Mouse (Mus musculus): ENCODE measurements at regions not wholly inside any gene's neighbourhood (a gene's known extent, or its start where the extent isn't known, plus 50 kb on each side); places are given as distances from the start of the nearest gene placed in this dataset.

DNA sequence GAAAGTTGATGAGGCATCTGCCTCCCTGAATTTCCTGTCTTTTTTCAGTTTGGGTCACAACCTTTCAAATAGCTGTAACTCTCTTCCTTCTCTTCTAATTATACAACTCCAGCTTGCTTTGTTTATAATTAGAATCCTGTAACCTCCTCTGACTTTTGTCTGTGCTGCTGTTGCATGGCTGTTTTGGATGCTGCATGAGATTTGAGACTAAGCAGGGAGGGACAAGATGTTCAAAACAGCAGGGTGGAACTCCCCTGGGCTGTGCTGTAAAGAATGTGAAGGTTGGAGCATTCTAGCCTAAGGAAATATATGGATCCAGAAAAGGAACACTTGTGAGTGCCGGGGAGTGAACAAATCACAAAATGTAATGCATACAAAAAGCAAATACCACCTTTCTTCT lies 159.0 kb upstream of the Sptlc3 start:
- no peaks in the 10 kb centered on the region for H3K27me3 ChIP-seq (ENCODE audit: control insufficient read depth, insufficient read depth, low read length)
- no peak overlapping the region for H3K4me2 ChIP-seq (replicated peaks; ENCODE audit: low read depth, low read length)
- no peaks in the 10 kb centered on the region for H3K4me1 ChIP-seq (ENCODE audit: control insufficient read depth, insufficient read depth, low read length)
- H3K9me3 ChIP-seq (ENCODE audit: control insufficient read depth, low read length): no peaks in the 10 kb centered on the region
- no peak overlapping the region for H3K27ac ChIP-seq (ENCODE audit: low read depth, low read length)
- no peak for ATAC-seq (ENCODE audit: low FRiP score, low TSS enrichment)
- H3K4me3 ChIP-seq (ENCODE audit: low read length): no peak overlapping the region
- H3K9ac ChIP-seq (ENCODE audit: low read depth, low read length): no peak overlapping the region
- H3K36me3 ChIP-seq (ENCODE audit: control insufficient read depth, insufficient read depth, low read length): no peaks in the 10 kb centered on the region
- WGBS: 68% methylated on average over 1 of the region's 1 CpGs

- Histone ChIP-seq H3K9me3 (ENCODE audit: control insufficient read depth, low read length) (no peaks in the 10 kb centered on the region), H3K27me3 (ENCODE audit: control insufficient read depth, insufficient read depth, low read length) (no peaks in the 10 kb centered on the region), H3K9ac (ENCODE audit: low read depth, low read length) (no peak overlapping the region), H3K27ac (ENCODE audit: low read depth, low read length) (no peak overlapping the region), H3K4me2 (replicated peaks; ENCODE audit: low read depth, low read length) (no peak overlapping the region), H3K4me1 (ENCODE audit: control insufficient read depth, insufficient read depth, low read length) (no peaks in the 10 kb centered on the region), H3K4me3 (ENCODE audit: low read length) (no peak overlapping the region), H3K36me3 (ENCODE audit: control insufficient read depth, insufficient read depth, low read length) (no peaks in the 10 kb centered on the region)
- ATAC-seq (ENCODE audit: low FRiP score, low TSS enrichment): no peak
- 74% methylated on average over 4 of the region's 4 CpGs for WGBS
Observed at GRCm38 (mm10) chr2:139338240-139338639, 155.5 kb upstream of the Sptlc3 start.

DNA sequence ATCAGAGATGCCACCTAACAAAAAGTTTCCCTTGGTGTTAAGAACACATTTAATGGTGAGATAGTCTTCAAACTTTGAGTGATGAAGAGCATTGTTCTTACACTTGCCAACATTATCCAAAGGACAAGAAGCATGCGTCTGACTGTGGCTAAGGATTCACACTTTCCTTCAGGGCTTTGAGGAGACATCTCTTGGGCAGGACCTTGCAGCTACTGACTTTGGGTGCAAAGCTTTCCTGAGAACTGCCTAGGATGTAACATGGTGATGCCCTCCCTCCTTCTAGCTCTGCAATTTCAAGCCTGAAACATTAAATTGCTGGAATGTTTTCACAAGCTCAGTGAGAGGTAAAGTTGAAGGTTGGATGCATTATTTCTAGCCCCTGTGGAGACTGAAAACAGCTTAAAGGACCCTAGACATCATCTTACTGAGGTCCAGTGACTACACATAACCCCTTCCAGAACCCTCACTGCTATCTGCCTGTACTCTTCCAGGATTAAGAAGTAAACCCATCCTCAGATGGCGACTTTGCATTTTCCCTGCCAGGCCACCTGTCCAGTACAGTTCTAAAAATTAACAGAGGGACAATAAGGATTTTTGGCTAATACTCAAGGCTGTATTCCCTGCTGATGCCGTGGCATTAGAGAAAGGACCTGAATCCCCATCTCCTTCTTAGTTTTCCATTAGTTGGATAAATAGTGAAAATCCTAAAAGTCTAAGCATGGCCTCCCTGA lies 137.3 kb upstream of the Sptlc3 start:
- Histone ChIP-seq H3K9ac (ENCODE audit: low read depth, low read length) (no peak overlapping the region), H3K4me2 (replicated peaks; ENCODE audit: low read depth, low read length) (no peak overlapping the region), H3K4me3 (ENCODE audit: low read length) (no peak overlapping the region), H3K4me1 (ENCODE audit: control insufficient read depth, insufficient read depth, low read length) (no peaks in the 10 kb centered on the region), H3K9me3 (ENCODE audit: control insufficient read depth, low read length) (no peaks in the 10 kb centered on the region), H3K27me3 (ENCODE audit: control insufficient read depth, insufficient read depth, low read length) (no peaks in the 10 kb centered on the region), H3K36me3 (ENCODE audit: control insufficient read depth, insufficient read depth, low read length) (no peaks in the 10 kb centered on the region), H3K27ac (ENCODE audit: low read depth, low read length) (no peak overlapping the region)
- WGBS: 89% methylated on average over 3 of the region's 3 CpGs
- no peak for ATAC-seq (ENCODE audit: low FRiP score, low TSS enrichment)

GRCm38 (mm10) chr2:139362245-139362847 lies 131.4 kb upstream of the Sptlc3 start:
- no peak overlapping the region for H3K4me2 ChIP-seq (replicated peaks; ENCODE audit: low read depth, low read length)
- no peaks in the 10 kb centered on the region for H3K36me3 ChIP-seq (ENCODE audit: control insufficient read depth, insufficient read depth, low read length)
- WGBS: 86% methylated on average over 1 of the region's 1 CpGs
- no peak for ATAC-seq (ENCODE audit: low FRiP score, low TSS enrichment)
- H3K9me3 ChIP-seq (ENCODE audit: control insufficient read depth, low read length): no peaks in the 10 kb centered on the region
- no peak overlapping the region for H3K9ac ChIP-seq (ENCODE audit: low read depth, low read length)
- H3K27me3 ChIP-seq (ENCODE audit: control insufficient read depth, insufficient read depth, low read length): no peaks in the 10 kb centered on the region
- no peak overlapping the region for H3K27ac ChIP-seq (ENCODE audit: low read depth, low read length)
- no peaks in the 10 kb centered on the region for H3K4me1 ChIP-seq (ENCODE audit: control insufficient read depth, insufficient read depth, low read length)
- H3K4me3 ChIP-seq (ENCODE audit: low read length): no peak overlapping the region

- H3K9me3 ChIP-seq (ENCODE audit: control insufficient read depth, low read length): no peaks in the 10 kb centered on the region
- H3K4me2 ChIP-seq (replicated peaks; ENCODE audit: low read depth, low read length): no peak overlapping the region
- H3K36me3 ChIP-seq (ENCODE audit: control insufficient read depth, insufficient read depth, low read length): no peaks in the 10 kb centered on the region
- 39% methylated on average over 1 of the region's 1 CpGs for WGBS
- no peak overlapping the region for H3K4me3 ChIP-seq (ENCODE audit: low read length)
- no peaks in the 10 kb centered on the region for H3K4me1 ChIP-seq (ENCODE audit: control insufficient read depth, insufficient read depth, low read length)
- no peak for ATAC-seq (ENCODE audit: low FRiP score, low TSS enrichment)
- no peak overlapping the region for H3K27ac ChIP-seq (ENCODE audit: low read depth, low read length)
- H3K27me3 ChIP-seq (ENCODE audit: control insufficient read depth, insufficient read depth, low read length): no peaks in the 10 kb centered on the region
- no peak overlapping the region for H3K9ac ChIP-seq (ENCODE audit: low read depth, low read length)
Observed at GRCm38 (mm10) chr2:139370070-139370469, 123.6 kb upstream of the Sptlc3 start.

DNA sequence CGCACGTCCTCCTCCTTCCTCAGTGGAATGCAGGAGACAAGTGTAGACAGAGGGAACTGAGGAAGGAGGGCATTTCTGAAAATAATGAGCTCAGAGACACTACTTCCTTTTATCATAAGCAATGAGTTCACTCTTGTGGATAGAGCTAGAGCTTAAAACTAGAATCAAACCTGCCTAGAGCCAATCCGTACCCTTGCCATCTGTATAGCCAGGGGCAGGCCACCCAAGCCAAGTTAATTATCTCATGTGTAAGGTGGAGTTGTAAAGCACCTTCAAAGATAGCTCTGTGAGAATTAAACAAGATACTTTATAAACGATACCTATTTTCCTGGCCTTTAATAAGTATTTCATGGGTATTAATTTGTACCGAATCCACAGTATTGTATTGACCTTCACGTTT lies 113.4 kb upstream of the Sptlc3 start:
- ATAC-seq (ENCODE audit: low FRiP score, low TSS enrichment): no peak
- no peaks in the 10 kb centered on the region for H3K27me3 ChIP-seq (ENCODE audit: control insufficient read depth, insufficient read depth, low read length)
- H3K36me3 ChIP-seq (ENCODE audit: control insufficient read depth, insufficient read depth, low read length): no peaks in the 10 kb centered on the region
- no peaks in the 10 kb centered on the region for H3K9me3 ChIP-seq (ENCODE audit: control insufficient read depth, low read length)
- 83% methylated on average over 6 of the region's 6 CpGs for WGBS
- H3K9ac ChIP-seq (ENCODE audit: low read depth, low read length): no peak overlapping the region
- no peak overlapping the region for H3K4me3 ChIP-seq (ENCODE audit: low read length)
- no peak overlapping the region for H3K4me2 ChIP-seq (replicated peaks; ENCODE audit: low read depth, low read length)
- H3K27ac ChIP-seq (ENCODE audit: low read depth, low read length): no peak overlapping the region
- no peaks in the 10 kb centered on the region for H3K4me1 ChIP-seq (ENCODE audit: control insufficient read depth, insufficient read depth, low read length)

GRCm38 (mm10) chr2:139381628-139382027 lies 112.1 kb upstream of the Sptlc3 start:
- Histone ChIP-seq H3K4me1 (ENCODE audit: control insufficient read depth, insufficient read depth, low read length) (no peaks in the 10 kb centered on the region), H3K9me3 (ENCODE audit: control insufficient read depth, low read length) (no peaks in the 10 kb centered on the region), H3K4me3 (ENCODE audit: low read length) (no peak overlapping the region), H3K9ac (ENCODE audit: low read depth, low read length) (no peak overlapping the region), H3K27me3 (ENCODE audit: control insufficient read depth, insufficient read depth, low read length) (no peaks in the 10 kb centered on the region), H3K4me2 (replicated peaks; ENCODE audit: low read depth, low read length) (no peak overlapping the region), H3K27ac (ENCODE audit: low read depth, low read length) (no peak overlapping the region), H3K36me3 (ENCODE audit: control insufficient read depth, insufficient read depth, low read length) (no peaks in the 10 kb centered on the region)
- ATAC-seq (ENCODE audit: low FRiP score, low TSS enrichment): peak; percentile 90
- WGBS: 0% methylated on average over 1 of the region's 1 CpGs

DNA sequence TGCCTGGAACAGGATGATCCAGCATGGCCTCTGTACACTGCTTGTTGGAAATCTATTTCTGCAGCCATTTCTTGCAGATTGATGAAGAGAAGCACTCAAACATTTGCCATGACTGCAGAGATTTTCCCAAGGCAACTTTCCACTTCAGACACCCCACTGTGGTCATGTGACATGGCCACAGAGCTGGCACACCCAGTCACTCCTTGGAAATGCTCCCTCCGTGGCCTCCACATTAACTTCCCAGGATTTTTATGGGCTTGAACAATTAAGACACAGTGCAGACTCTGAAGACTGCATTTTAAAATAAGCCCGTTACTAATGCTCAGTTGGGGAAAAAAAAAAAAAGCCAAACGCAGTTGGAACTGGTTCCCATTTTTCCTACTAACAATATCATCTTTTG lies 80.2 kb upstream of the Sptlc3 start:
- Histone ChIP-seq H3K9ac (ENCODE audit: low read depth, low read length) (no peak overlapping the region), H3K4me2 (replicated peaks; ENCODE audit: low read depth, low read length) (no peak overlapping the region), H3K36me3 (ENCODE audit: control insufficient read depth, insufficient read depth, low read length) (no peaks in the 10 kb centered on the region), H3K9me3 (ENCODE audit: control insufficient read depth, low read length) (no peaks in the 10 kb centered on the region), H3K4me1 (ENCODE audit: control insufficient read depth, insufficient read depth, low read length) (no peaks in the 10 kb centered on the region), H3K4me3 (ENCODE audit: low read length) (no peak overlapping the region), H3K27ac (ENCODE audit: low read depth, low read length) (no peak overlapping the region), H3K27me3 (ENCODE audit: control insufficient read depth, insufficient read depth, low read length) (no peaks in the 10 kb centered on the region)
- WGBS: 68% methylated on average over 3 of the region's 3 CpGs
- ATAC-seq (ENCODE audit: low FRiP score, low TSS enrichment): no peak

- no peak for ATAC-seq (ENCODE audit: low FRiP score, low TSS enrichment)
- Histone ChIP-seq H3K36me3 (ENCODE audit: control insufficient read depth, insufficient read depth, low read length) (no peaks in the 10 kb centered on the region), H3K27ac (ENCODE audit: low read depth, low read length) (no peak overlapping the region), H3K27me3 (ENCODE audit: control insufficient read depth, insufficient read depth, low read length) (no peaks in the 10 kb centered on the region), H3K4me1 (ENCODE audit: control insufficient read depth, insufficient read depth, low read length) (no peaks in the 10 kb centered on the region), H3K4me2 (replicated peaks; ENCODE audit: low read depth, low read length) (no peak overlapping the region), H3K4me3 (ENCODE audit: low read length) (no peak overlapping the region), H3K9me3 (ENCODE audit: control insufficient read depth, low read length) (no peaks in the 10 kb centered on the region), H3K9ac (ENCODE audit: low read depth, low read length) (no peak overlapping the region)
- WGBS: 34% methylated on average over 1 of the region's 1 CpGs
Observed at GRCm38 (mm10) chr2:139417506-139417905, 76.2 kb upstream of the Sptlc3 start.

All from kidney, embryonic 14.5 days (tissue).